Mouse (Mus musculus): ENCODE results near the gene Phf21a. TPM values are rescaled to one million over a fixed set of nuclear protein-coding genes. Genes with fewer than 3 reads are reported as not detected.

Gene Phf21a
- polyA plus RNA-seq, 1 experiment, result 52.2 TPM

GRCm38 (mm10) chr2:92182981-92183501, 90.1 kb downstream of the Phf21a start:
- Histone ChIP-seq H3K36me3 (ENCODE audit: control insufficient read depth, insufficient read depth, low read length, poor library complexity, severe bottlenecking) (no peaks in the 10 kb centered on the region), H3K27ac (ENCODE audit: insufficient read depth, low read length) (peak overlapping the region; percentile 85)
- TF ChIP-seq POLR2A (IDR thresholded peaks at IDR 0.05; ENCODE audit: insufficient read depth, low read length) (no peak), CTCF (IDR thresholded peaks at IDR 0.05; ENCODE audit: low read depth, low read length) (no peak), EP300 (IDR thresholded peaks at IDR 0.05; ENCODE audit: insufficient read depth, low read depth, low read length) (no peak)

GRCm38 (mm10) chr2:92183613-92184076, 90.7 kb downstream of the Phf21a start:
- Histone ChIP-seq H3K9me3 (replicated peaks; ENCODE audit: control insufficient read depth, insufficient read depth, low read length, poor library complexity, severe bottlenecking) (no peaks in the 10 kb centered on the region), H3K27me3 (ENCODE audit: control insufficient read depth, insufficient read depth, low read length, poor library complexity, severe bottlenecking) (no peaks in the 10 kb centered on the region), H3K36me3 (ENCODE audit: control insufficient read depth, insufficient read depth, low read length, poor library complexity, severe bottlenecking) (no peaks in the 10 kb centered on the region), H3K9ac (ENCODE audit: low read depth, poor library complexity, severe bottlenecking) (peak overlapping the region; percentile 80), H3K4me3 (ENCODE audit: low read depth, low read length) (peak overlapping the region; percentile 91), H3K4me1 (ENCODE audit: control insufficient read depth, insufficient read depth, low read length) (no peaks in the 10 kb centered on the region), H3K27ac (ENCODE audit: insufficient read depth, low read length) (peak overlapping the region; percentile 86)
- TF ChIP-seq EP300 (IDR thresholded peaks at IDR 0.05; ENCODE audit: insufficient read depth, low read depth, low read length), result no peak
- TF ChIP-seq CTCF (IDR thresholded peaks at IDR 0.05; ENCODE audit: low read depth, low read length), result no peak
- TF ChIP-seq POLR2A (IDR thresholded peaks at IDR 0.05; ENCODE audit: insufficient read depth, low read length), result peak; percentile 82

More at GRCm38 (mm10) chr2:92182981-92183501, 90.1 kb downstream of the Phf21a start:
- H3K27me3 ChIP-seq (ENCODE audit: control insufficient read depth, insufficient read depth, low read length, poor library complexity, severe bottlenecking), result no peaks in the 10 kb centered on the region
- H3K9me3 ChIP-seq (replicated peaks; ENCODE audit: control insufficient read depth, insufficient read depth, low read length, poor library complexity, severe bottlenecking), result no peaks in the 10 kb centered on the region
- peak overlapping the region; percentile 74 for H3K4me3 ChIP-seq (ENCODE audit: low read depth, low read length)
- peak overlapping the region; percentile 80 for H3K9ac ChIP-seq (ENCODE audit: low read depth, poor library complexity, severe bottlenecking)
- no peaks in the 10 kb centered on the region for H3K4me1 ChIP-seq (ENCODE audit: control insufficient read depth, insufficient read depth, low read length)

GRCm38 (mm10) chr2:92184077-92184921, 91.4 kb downstream of the Phf21a start:
- no peak for TF ChIP-seq EP300 (IDR thresholded peaks at IDR 0.05; ENCODE audit: insufficient read depth, low read depth, low read length)
- TF ChIP-seq POLR2A (IDR thresholded peaks at IDR 0.05; ENCODE audit: insufficient read depth, low read length), result no peak
- no peak for TF ChIP-seq CTCF (IDR thresholded peaks at IDR 0.05; ENCODE audit: low read depth, low read length)
- Histone ChIP-seq H3K4me1 (ENCODE audit: control insufficient read depth, insufficient read depth, low read length) (no peaks in the 10 kb centered on the region), H3K4me3 (ENCODE audit: low read depth, low read length) (peak overlapping the region; percentile 91), H3K27ac (ENCODE audit: insufficient read depth, low read length) (peak overlapping the region; percentile 86), H3K9ac (ENCODE audit: low read depth, poor library complexity, severe bottlenecking) (peak overlapping the region; percentile 80), H3K27me3 (ENCODE audit: control insufficient read depth, insufficient read depth, low read length, poor library complexity, severe bottlenecking) (no peaks in the 10 kb centered on the region), H3K9me3 (replicated peaks; ENCODE audit: control insufficient read depth, insufficient read depth, low read length, poor library complexity, severe bottlenecking) (no peaks in the 10 kb centered on the region), H3K36me3 (ENCODE audit: control insufficient read depth, insufficient read depth, low read length, poor library complexity, severe bottlenecking) (no peaks in the 10 kb centered on the region)

- Histone ChIP-seq H3K27ac (ENCODE audit: insufficient read depth, low read length) (no peak overlapping the region), H3K4me3 (ENCODE audit: low read depth, low read length) (peak overlapping the region; percentile 68), H3K36me3 (ENCODE audit: control insufficient read depth, insufficient read depth, low read length, poor library complexity, severe bottlenecking) (no peaks in the 10 kb centered on the region), H3K9ac (ENCODE audit: low read depth, poor library complexity, severe bottlenecking) (peak overlapping the region; percentile 80), H3K9me3 (replicated peaks; ENCODE audit: control insufficient read depth, insufficient read depth, low read length, poor library complexity, severe bottlenecking) (no peaks in the 10 kb centered on the region), H3K27me3 (ENCODE audit: control insufficient read depth, insufficient read depth, low read length, poor library complexity, severe bottlenecking) (no peaks in the 10 kb centered on the region), H3K4me1 (ENCODE audit: control insufficient read depth, insufficient read depth, low read length) (no peaks in the 10 kb centered on the region)
- TF ChIP-seq CTCF (IDR thresholded peaks at IDR 0.05; ENCODE audit: low read depth, low read length) (no peak), POLR2A (IDR thresholded peaks at IDR 0.05; ENCODE audit: insufficient read depth, low read length) (no peak), EP300 (IDR thresholded peaks at IDR 0.05; ENCODE audit: insufficient read depth, low read depth, low read length) (no peak)
Observed at GRCm38 (mm10) chr2:92185062-92185765, 92.3 kb downstream of the Phf21a start.

GRCm38 (mm10) chr2:92185766-92186450, 93.0 kb downstream of the Phf21a start:
- H3K4me3 ChIP-seq (ENCODE audit: low read depth, low read length), result peak overlapping the region; percentile 68
- H3K36me3 ChIP-seq (ENCODE audit: control insufficient read depth, insufficient read depth, low read length, poor library complexity, severe bottlenecking), result no peaks in the 10 kb centered on the region
- H3K9ac ChIP-seq (ENCODE audit: low read depth, poor library complexity, severe bottlenecking), result peak overlapping the region; percentile 80
- H3K4me1 ChIP-seq (ENCODE audit: control insufficient read depth, insufficient read depth, low read length), result no peaks in the 10 kb centered on the region
- H3K27me3 ChIP-seq (ENCODE audit: control insufficient read depth, insufficient read depth, low read length, poor library complexity, severe bottlenecking), result no peaks in the 10 kb centered on the region
- no peaks in the 10 kb centered on the region for H3K9me3 ChIP-seq (replicated peaks; ENCODE audit: control insufficient read depth, insufficient read depth, low read length, poor library complexity, severe bottlenecking)
- TF ChIP-seq CTCF (IDR thresholded peaks at IDR 0.05; ENCODE audit: low read depth, low read length) (no peak), EP300 (IDR thresholded peaks at IDR 0.05; ENCODE audit: insufficient read depth, low read depth, low read length) (no peak), POLR2A (IDR thresholded peaks at IDR 0.05; ENCODE audit: insufficient read depth, low read length) (no peak)
- H3K27ac ChIP-seq (ENCODE audit: insufficient read depth, low read length), result no peak overlapping the region
